Mouse (Mus musculus) liver, embryonic 14.5 days (tissue): ENCODE data around the gene Arhgap9. TPM values are rescaled to one million over a fixed set of nuclear protein-coding genes. Genes with fewer than 3 reads are reported as not detected.

Source experiments
- ATAC-seq: fragments of 200-750 bp; cut with Nextera tagmentation; 2 replicates; pipeline ENCODE4 v1.8.0; 2017; ENCODE audit warnings: moderate number of reproducible peaks, mild to moderate bottlenecking, moderate library complexity; ENCODE audit not compliant: insufficient read depth
- DNase-seq, 3 experiments: peaks; one replicate each; pipeline ENCODE4 v3.0.0-alpha.2; 2012 to 2013; ENCODE audit warnings: low read depth in 3 of 3, low spot score in 3 of 3
- H3K27ac ChIP-seq: fragments of 300-500 bp; sonication (generic); 2 replicates; pipeline ENCODE4 v1.5.1; 2014; ENCODE audit warnings: moderate library complexity, mild to moderate bottlenecking, control low read depth, inconsistent platforms
- H3K27me3 ChIP-seq: fragments of 300-500 bp; sonication (generic); 2 replicates; pipeline ENCODE4 v1.6.1; 2014; ENCODE audit warnings: mild to moderate bottlenecking, low read length, moderate library complexity; ENCODE audit not compliant: control insufficient read depth, insufficient read depth
- H3K36me3 ChIP-seq: fragments of 300-500 bp; sonication (generic); replicated peaks from 2 replicates; pipeline ENCODE4 v1.6.1; 2014; ENCODE audit warnings: low read depth; ENCODE audit not compliant: control insufficient read depth, insufficient read depth
- H3K4me1 ChIP-seq, 2 experiments: fragments of 200-500 bp in 1 of 2; fragments of 300-500 bp in 1 of 2; sonication (generic) in 1 of 2; replicated peaks; 2 replicates each; pipeline ENCODE4 v1.6.1; 2012 to 2014; ENCODE audit warnings: antibody characterized with exemption in 1 of 2, inconsistent platforms in 1 of 2, low read length in 1 of 2; ENCODE audit not compliant: control insufficient read depth in 2 of 2, insufficient read depth in 2 of 2
- H3K4me2 ChIP-seq: fragments of 300-500 bp; sonication (generic); 2 replicates; pipeline ENCODE4 v1.6.1; 2014; ENCODE audit warnings: low read depth, mild to moderate bottlenecking, control low read depth, moderate library complexity
- H3K4me3 ChIP-seq, 2 experiments: fragments of 200-500 bp in 1 of 2; fragments of 300-500 bp in 1 of 2; sonication (generic) in 1 of 2; 2 replicates each; pipeline ENCODE4 v1.5.1; 2012 to 2014; ENCODE audit warnings: low read depth in 2 of 2, low read length in 2 of 2, mild to moderate bottlenecking in 2 of 2, control low read depth in 1 of 2, inconsistent platforms in 1 of 2, moderate library complexity in 1 of 2; ENCODE audit not compliant: insufficient read depth in 1 of 2
- H3K9ac ChIP-seq: fragments of 300-500 bp; sonication (generic); replicated peaks from 2 replicates; pipeline ENCODE4 v1.6.1; 2014; ENCODE audit warnings: mild to moderate bottlenecking, control low read depth, moderate library complexity
- H3K9me3 ChIP-seq: fragments of 300-500 bp; sonication (generic); 2 replicates; pipeline ENCODE4 v1.6.1; 2016; ENCODE audit warnings: low read length, mixed read lengths; ENCODE audit not compliant: control insufficient read depth
- CTCF ChIP-seq: IDR thresholded peaks from 2 replicates; pipeline ENCODE4 v1.5.1; 2016; ENCODE audit warnings: antibody characterized with exemption, low read depth, control low read depth
- EP300 ChIP-seq: IDR thresholded peaks from 2 replicates; pipeline ENCODE4 v1.6.1; 2016; ENCODE audit warnings: antibody characterized with exemption, low read depth
- WGBS: fragments of 180-500 bp; shearing (Covaris S2); extraction: QIAGEN DNeasy Blood & Tissue Kit; methylation state at CpG from one replicate; pipeline ENCODE4 v1.1.7; 2014; ENCODE audit not compliant: insufficient replicate concordance; 5-methylcytosine and 5-hydroxymethylcytosine counted together
- polyA plus RNA-seq, 2 experiments: library from polyadenylated mRNA; depleted of rRNA in 1 of 2; stranded (reverse) in 1 of 2; unstranded in 1 of 2; fragments of >200 nt; fragmentation: Nextera tagmentation in 1 of 2; extraction: Ambion mirVana in 1 of 2; gene quantifications; 2 replicates each; pipeline versions ENCODE4 v1.2.1 to v1.2.3; 2012 to 2014

The Arhgap9 gene
- polyA plus RNA-seq, 2 experiments: 8.8 to 12.4 TPM

- TF ChIP-seq EP300 (no peak), CTCF (no peak)
- H3K36me3 ChIP-seq: no peaks in the 10 kb centered on the region
- H3K9ac ChIP-seq: no peak overlapping the region
- H3K4me1 ChIP-seq: no peaks in the 10 kb centered on the region; a peak in 1 of 4 replicates
- no peak overlapping the region for H3K4me2 ChIP-seq
- ATAC-seq: no peak
- WGBS: 35% methylated on average over 1 of the region's 1 CpGs
- H3K4me3 ChIP-seq: no peak overlapping the region
- peaks cover 15% of the 10 kb centered on the region for H3K27me3 ChIP-seq
- H3K9me3 ChIP-seq: no peaks in the 10 kb centered on the region
- DNase-seq: no peak
- H3K27ac ChIP-seq: no peak overlapping the region
Measured at GRCm38 (mm10) chr10:127335271-127335670, 13.5 kb downstream of the Arhgap9 start.

GRCm38 (mm10) chr10:127336952-127337351, 15.2 kb downstream of the Arhgap9 start:
- H3K9me3 ChIP-seq: no peaks in the 10 kb centered on the region
- H3K27ac ChIP-seq: no peak overlapping the region
- no peak overlapping the region for H3K9ac ChIP-seq
- TF ChIP-seq EP300 (no peak), CTCF (no peak)
- no peaks in the 10 kb centered on the region for H3K36me3 ChIP-seq
- H3K4me2 ChIP-seq: no peak overlapping the region
- no peak overlapping the region for H3K4me3 ChIP-seq
- 41% methylated on average over 5 of the region's 5 CpGs for WGBS
- ATAC-seq: no peak
- H3K27me3 ChIP-seq: peaks cover 31% of the 10 kb centered on the region
- peaks cover 0 to under 1% of the 10 kb centered on the region in 2 experiments; a peak in 2 of 4 replicates for H3K4me1 ChIP-seq
- DNase-seq: no peak

GRCm38 (mm10) chr10:127337536-127338099, 15.9 kb downstream of the Arhgap9 start:
- H3K27ac ChIP-seq: no peak overlapping the region
- H3K4me3 ChIP-seq: no peak overlapping the region
- ATAC-seq (no peak), DNase-seq (no peak)
- no peak for TF ChIP-seq CTCF
- TF ChIP-seq EP300: no peak
- H3K27me3 ChIP-seq: peaks cover 33% of the 10 kb centered on the region
- no peaks in the 10 kb centered on the region for H3K36me3 ChIP-seq
- H3K4me1 ChIP-seq: peaks cover 0 to 2% of the 10 kb centered on the region in 2 experiments; a peak in 2 of 4 replicates
- 41% methylated on average over 6 of the region's 6 CpGs for WGBS
- no peak overlapping the region for H3K9ac ChIP-seq
- no peaks in the 10 kb centered on the region for H3K9me3 ChIP-seq
- no peak overlapping the region for H3K4me2 ChIP-seq

GRCm38 (mm10) chr10:127338930-127339682, 17.3 kb downstream of the Arhgap9 start:
- TF ChIP-seq CTCF (peak; percentile 94), EP300 (no peak)
- Histone ChIP-seq H3K4me1 (peaks cover 0 to 2% of the 10 kb centered on the region in 2 experiments; a peak in 2 of 4 replicates), H3K27ac (no peak overlapping the region), H3K9ac (no peak overlapping the region), H3K9me3 (no peaks in the 10 kb centered on the region), H3K4me2 (peak overlapping the region; percentile 66), H3K27me3 (peaks cover 33% of the 10 kb centered on the region), H3K36me3 (no peaks in the 10 kb centered on the region), H3K4me3 (peak overlapping the region; percentile 46 to 49)
- ATAC-seq: peak; percentile 62
- peak; percentile 72 to 75 (median 74) for DNase-seq
- WGBS: under 1% methylated on average over 31 of the region's 31 CpGs
